Mouse (Mus musculus) embryonic facial prominence, embryonic 14.5 days (tissue): ENCODE measurements around the gene Bcl2l14. TPM values are rescaled to one million over a fixed set of nuclear protein-coding genes. Genes with fewer than 3 reads are reported as not detected.

ENCODE experiments used
- ATAC-seq: fragments of 200-750 bp; cut with Nextera tagmentation; 2 replicates; pipeline ENCODE4 v1.8.0; 2017; ENCODE audit warnings: low read depth, moderate number of reproducible peaks, moderate TSS enrichment
- DNase-seq: peaks from one replicate; pipeline ENCODE4 v3.0.0-alpha.2; 2015; ENCODE audit warnings: low spot score
- H3K27ac ChIP-seq: fragments of 300-500 bp; sonication (generic); replicated peaks from 2 replicates; pipeline ENCODE4 v1.5.1; 2014; ENCODE audit warnings: low read depth, mild to moderate bottlenecking, low read length, moderate library complexity
- H3K27me3 ChIP-seq: fragments of 300-500 bp; sonication (generic); replicated peaks from 2 replicates; pipeline ENCODE4 v1.6.1; 2014; ENCODE audit warnings: low read length; ENCODE audit not compliant: control insufficient read depth, insufficient read depth
- H3K36me3 ChIP-seq: fragments of 300-500 bp; sonication (generic); 2 replicates; pipeline ENCODE4 v1.6.1; 2014; ENCODE audit warnings: low read length, mixed read lengths; ENCODE audit not compliant: control insufficient read depth, insufficient read depth
- H3K4me1 ChIP-seq: fragments of 300-500 bp; sonication (generic); 2 replicates; pipeline ENCODE4 v1.6.1; 2014; ENCODE audit warnings: antibody characterized with exemption, low read length; ENCODE audit not compliant: control insufficient read depth, insufficient read depth
- H3K4me2 ChIP-seq: fragments of 300-500 bp; sonication (generic); 2 replicates; pipeline ENCODE4 v1.6.1; 2014; ENCODE audit warnings: low read depth, mild to moderate bottlenecking, low read length, moderate library complexity, mixed read lengths
- H3K4me3 ChIP-seq: fragments of 300-500 bp; sonication (generic); 2 replicates; pipeline ENCODE4 v1.5.1; 2014; ENCODE audit warnings: low read depth, mild to moderate bottlenecking, low read length
- H3K9ac ChIP-seq: fragments of 300-500 bp; sonication (generic); 2 replicates; pipeline ENCODE4 v1.6.1; 2014; ENCODE audit warnings: low read depth, mild to moderate bottlenecking, low read length, moderate library complexity, mixed read lengths
- H3K9me3 ChIP-seq: fragments of 300-500 bp; sonication (generic); 2 replicates; pipeline ENCODE4 v1.6.1; 2016; ENCODE audit warnings: low read length; ENCODE audit not compliant: control insufficient read depth
- WGBS: fragments of 180-500 bp; shearing (Covaris S2); extraction: QIAGEN DNeasy Blood & Tissue Kit; methylation state at CpG from one replicate; pipeline ENCODE4 v1.1.7; 2014; 5-methylcytosine and 5-hydroxymethylcytosine counted together
- polyA plus RNA-seq: library from polyadenylated mRNA; unstranded; fragments of >200 nt; fragmentation: Nextera tagmentation; extraction: Ambion mirVana; gene quantifications from 2 replicates; pipeline ENCODE4 v1.2.1, GENCODE M21; 2014

Gene Bcl2l14
- polyA plus RNA-seq, 1 experiment from 2014 or later = 3.0 TPM

GRCm38 (mm10) chr6:134441716-134442115, 45.6 kb downstream of the Bcl2l14 start:
- ATAC-seq = no peak
- H3K36me3 ChIP-seq = peaks cover 15% of the 10 kb centered on the region
- DNase-seq = no peak
- 86% methylated on average over 3 of the region's 3 CpGs for WGBS
- peaks cover 19% of the 10 kb centered on the region for H3K4me1 ChIP-seq
- no peaks in the 10 kb centered on the region for H3K27me3 ChIP-seq
- no peak overlapping the region for H3K27ac ChIP-seq
- no peaks in the 10 kb centered on the region for H3K9me3 ChIP-seq
- H3K9ac ChIP-seq = no peak overlapping the region
- H3K4me2 ChIP-seq = no peak overlapping the region
- no peak overlapping the region for H3K4me3 ChIP-seq

GRCm38 (mm10) chr6:134442219-134442618, 46.1 kb downstream of the Bcl2l14 start:
- Histone ChIP-seq H3K4me1 (peaks cover 19% of the 10 kb centered on the region), H3K27me3 (no peaks in the 10 kb centered on the region), H3K9ac (no peak overlapping the region), H3K36me3 (peaks cover 15% of the 10 kb centered on the region), H3K4me3 (no peak overlapping the region), H3K27ac (no peak overlapping the region), H3K4me2 (no peak overlapping the region), H3K9me3 (no peaks in the 10 kb centered on the region)
- DNase-seq = no peak
- WGBS = 86% methylated on average over 5 of the region's 5 CpGs
- no peak for ATAC-seq

- DNase-seq (peak; percentile 42), ATAC-seq (no peak)
- Histone ChIP-seq H3K36me3 (peaks cover 15% of the 10 kb centered on the region), H3K4me3 (no peak overlapping the region), H3K4me2 (no peak overlapping the region), H3K9ac (no peak overlapping the region), H3K27ac (no peak overlapping the region), H3K9me3 (no peaks in the 10 kb centered on the region), H3K27me3 (no peaks in the 10 kb centered on the region), H3K4me1 (peaks cover 18% of the 10 kb centered on the region)
- 68% methylated on average over 9 of the region's 9 CpGs for WGBS
These were observed 47.2 kb downstream of the Bcl2l14 start for GRCm38 (mm10) chr6:134443198-134443904.

- DNase-seq (no peak), ATAC-seq (no peak)
- no peak overlapping the region for H3K9ac ChIP-seq
- no peaks in the 10 kb centered on the region for H3K9me3 ChIP-seq
- H3K4me2 ChIP-seq = no peak overlapping the region
- WGBS = 70% methylated on average over 5 of the region's 5 CpGs
- peaks cover 20% of the 10 kb centered on the region for H3K36me3 ChIP-seq
- H3K27ac ChIP-seq = no peak overlapping the region
- no peak overlapping the region for H3K4me3 ChIP-seq
- peaks cover 12% of the 10 kb centered on the region for H3K4me1 ChIP-seq
- H3K27me3 ChIP-seq = no peaks in the 10 kb centered on the region
These were observed 47.8 kb downstream of the Bcl2l14 start for GRCm38 (mm10) chr6:134443925-134444324.

- peaks cover 59% of the 10 kb centered on the region for H3K36me3 ChIP-seq
- H3K27me3 ChIP-seq = no peaks in the 10 kb centered on the region
These were observed 52.3 kb downstream of the Bcl2l14 start for GRCm38 (mm10) chr6:134448451-134448850.

GRCm38 (mm10) chr6:134449958-134450357, 53.8 kb downstream of the Bcl2l14 start:
- 48% methylated on average over 11 of the region's 11 CpGs for WGBS
- Histone ChIP-seq H3K27ac (peak overlapping the region; percentile 48), H3K36me3 (peaks cover 71% of the 10 kb centered on the region)

More at GRCm38 (mm10) chr6:134448451-134448850, 52.3 kb downstream of the Bcl2l14 start:
- Histone ChIP-seq H3K27ac (0 out of 2 replicates have a peak overlapping the region, but pooled peaks have one; percentile 6), H3K4me3 (no peak overlapping the region), H3K4me2 (no peak overlapping the region), H3K9ac (no peak overlapping the region), H3K4me1 (peaks cover 6% of the 10 kb centered on the region), H3K9me3 (no peaks in the 10 kb centered on the region)
- DNase-seq = no peak
- WGBS = 85% methylated on average over 12 of the region's 12 CpGs
- no peak for ATAC-seq

GRCm38 (mm10) chr6:134450661-134451119, 54.6 kb downstream of the Bcl2l14 start:
- H3K36me3 ChIP-seq = peaks cover 72% of the 10 kb centered on the region
- H3K4me1 ChIP-seq = peaks cover 6% of the 10 kb centered on the region

More at GRCm38 (mm10) chr6:134449958-134450357, 53.8 kb downstream of the Bcl2l14 start:
- no peak overlapping the region for H3K4me2 ChIP-seq
- no peak overlapping the region for H3K9ac ChIP-seq
- DNase-seq = peak; percentile 39
- peaks cover 6% of the 10 kb centered on the region for H3K4me1 ChIP-seq
- no peaks in the 10 kb centered on the region for H3K9me3 ChIP-seq
- no peaks in the 10 kb centered on the region for H3K27me3 ChIP-seq
- no peak for ATAC-seq
- H3K4me3 ChIP-seq = no peak overlapping the region

GRCm38 (mm10) chr6:134454093-134454492, 58.0 kb downstream of the Bcl2l14 start:
- H3K27ac ChIP-seq = no peak overlapping the region
- no peak overlapping the region for H3K9ac ChIP-seq
- no peaks in the 10 kb centered on the region for H3K27me3 ChIP-seq
- WGBS = 100% methylated on average over 1 of the region's 1 CpGs
- no peak for DNase-seq
- H3K36me3 ChIP-seq = peaks cover 94% of the 10 kb centered on the region
- ATAC-seq = no peak
- no peaks in the 10 kb centered on the region for H3K9me3 ChIP-seq
- H3K4me1 ChIP-seq = peaks cover 6% of the 10 kb centered on the region
- no peak overlapping the region for H3K4me3 ChIP-seq
- no peak overlapping the region for H3K4me2 ChIP-seq

More at GRCm38 (mm10) chr6:134450661-134451119, 54.6 kb downstream of the Bcl2l14 start:
- Histone ChIP-seq H3K27ac (peak overlapping the region; percentile 46), H3K9me3 (no peaks in the 10 kb centered on the region), H3K9ac (no peak overlapping the region), H3K4me3 (no peak overlapping the region), H3K4me2 (no peak overlapping the region), H3K27me3 (no peaks in the 10 kb centered on the region)
- WGBS = 26% methylated on average over 14 of the region's 14 CpGs
- peak; percentile 86 for ATAC-seq
- peak; percentile 82 for DNase-seq

GRCm38 (mm10) chr6:134458376-134458775, 62.3 kb downstream of the Bcl2l14 start:
- Histone ChIP-seq H3K4me3 (no peak overlapping the region), H3K27ac (no peak overlapping the region), H3K9ac (no peak overlapping the region), H3K4me2 (no peak overlapping the region), H3K9me3 (no peaks in the 10 kb centered on the region), H3K27me3 (no peaks in the 10 kb centered on the region), H3K4me1 (no peaks in the 10 kb centered on the region), H3K36me3 (peaks cover 95% of the 10 kb centered on the region)
- 84% methylated on average over 1 of the region's 1 CpGs for WGBS
- no peak for ATAC-seq
- DNase-seq = no peak
